Mouse (Mus musculus) inflammation-experienced regulatory T-cells, adult 6 months (primary cell): ENCODE measurements at regions not wholly inside any gene's neighbourhood (a gene's known extent, or its start where the extent isn't known, plus 50 kb on each side); places are given as distances from the start of the nearest gene placed in this dataset.

Experiments
- ATAC-seq: one replicate; pipeline ENCODE4 v1.8.0; 2017

DNA sequence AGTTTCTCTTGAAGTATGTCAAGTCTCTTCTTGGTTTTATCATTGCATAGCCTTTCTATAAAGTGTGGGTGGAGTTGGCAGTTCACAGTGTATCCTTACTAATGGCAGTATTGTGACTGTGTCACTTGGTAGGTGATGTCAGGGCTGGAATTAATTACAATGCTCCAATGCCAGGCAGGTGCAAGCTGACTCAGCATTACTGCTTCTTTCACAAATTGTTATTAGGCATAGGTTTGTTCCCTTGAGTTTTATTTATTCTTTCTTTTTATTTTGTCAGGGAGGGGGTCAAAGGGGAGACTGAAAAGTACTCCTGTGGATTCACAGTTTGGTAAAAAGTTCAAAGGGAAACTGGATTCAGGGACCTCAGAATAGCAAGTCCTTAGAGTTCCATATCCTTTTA lies 119.6 kb upstream of the Rbms1 start:
- no peak for ATAC-seq

DNA sequence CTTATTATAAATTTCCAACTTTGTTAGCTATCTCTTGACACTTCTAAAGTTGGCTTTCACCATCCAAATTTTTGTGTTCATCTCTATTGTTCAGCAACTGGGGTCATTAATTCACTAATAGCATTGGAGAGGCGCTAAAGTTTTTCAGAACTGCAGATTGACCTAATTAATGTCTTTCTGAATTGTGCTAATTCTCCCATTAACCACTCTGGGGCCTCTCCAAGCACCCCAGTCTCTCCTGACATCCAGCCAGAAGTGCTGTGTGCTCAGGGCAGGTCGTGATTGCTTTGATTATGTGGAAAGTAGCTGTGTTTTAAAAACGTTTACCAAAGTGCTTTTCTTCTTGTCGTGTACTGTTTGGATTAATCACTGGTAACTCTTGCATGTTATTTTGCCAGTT lies 117.0 kb upstream of the Rbms1 start:
- ATAC-seq = no peak

DNA sequence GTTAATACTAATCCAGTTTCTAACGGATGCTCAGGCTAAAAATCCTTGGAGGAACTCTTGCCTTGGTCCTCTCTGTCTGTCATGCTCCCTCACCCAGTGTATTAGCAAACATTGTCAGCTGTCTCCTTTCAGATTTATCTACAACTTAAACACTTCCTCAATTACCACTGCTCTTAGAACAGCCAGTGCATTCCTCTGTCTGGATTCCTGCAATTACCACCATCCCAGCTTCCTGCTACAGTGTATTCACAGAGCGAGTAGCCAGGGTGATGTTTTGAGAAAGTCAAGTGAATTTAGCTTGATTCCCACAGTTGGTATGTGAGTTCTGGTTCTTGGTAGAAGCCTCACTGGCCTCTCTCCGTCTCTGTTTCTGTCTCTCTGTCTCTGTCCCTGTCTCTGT lies 108.0 kb upstream of the Rbms1 start:
- no peak for ATAC-seq

DNA sequence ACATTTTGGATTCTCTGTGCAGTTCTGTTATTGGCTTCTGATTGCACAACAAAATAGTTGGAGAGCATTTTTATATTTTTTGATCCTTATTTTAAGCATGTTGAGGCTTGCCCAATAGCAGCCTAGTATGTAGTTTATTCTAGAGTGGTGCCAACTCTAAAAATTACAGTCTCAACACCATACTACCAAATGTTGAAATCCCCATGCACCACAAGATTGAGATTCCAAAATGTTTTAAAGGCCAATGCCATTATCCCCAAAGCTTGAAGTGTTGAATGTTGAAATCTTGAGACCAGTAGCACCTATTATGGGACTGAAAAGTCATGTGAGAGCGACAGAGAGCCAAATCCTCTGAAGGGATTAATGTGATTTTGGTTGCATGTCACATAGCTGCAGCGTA lies 104.9 kb upstream of the Rbms1 start:
- no peak for ATAC-seq

DNA sequence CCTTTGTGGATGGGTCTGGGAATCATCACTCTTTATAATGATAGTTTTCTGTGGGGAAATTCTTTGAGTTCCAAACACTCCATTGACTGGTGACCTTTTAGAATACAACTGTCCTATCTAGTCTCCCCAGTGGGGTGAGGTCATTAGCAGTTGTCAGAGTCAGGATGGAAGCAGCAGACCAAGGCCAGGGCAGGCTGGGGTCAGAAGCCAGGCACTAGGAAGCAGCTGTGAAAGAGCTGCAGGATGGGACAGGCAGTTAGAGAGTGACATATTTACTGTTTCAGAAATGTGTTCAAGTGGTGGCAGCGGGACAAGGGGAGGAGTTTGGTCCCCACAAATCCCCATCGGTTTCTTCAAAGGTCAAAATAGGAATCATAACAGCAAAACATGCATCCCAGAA lies 99.1 kb upstream of the Rbms1 start:
- no peak for ATAC-seq

DNA sequence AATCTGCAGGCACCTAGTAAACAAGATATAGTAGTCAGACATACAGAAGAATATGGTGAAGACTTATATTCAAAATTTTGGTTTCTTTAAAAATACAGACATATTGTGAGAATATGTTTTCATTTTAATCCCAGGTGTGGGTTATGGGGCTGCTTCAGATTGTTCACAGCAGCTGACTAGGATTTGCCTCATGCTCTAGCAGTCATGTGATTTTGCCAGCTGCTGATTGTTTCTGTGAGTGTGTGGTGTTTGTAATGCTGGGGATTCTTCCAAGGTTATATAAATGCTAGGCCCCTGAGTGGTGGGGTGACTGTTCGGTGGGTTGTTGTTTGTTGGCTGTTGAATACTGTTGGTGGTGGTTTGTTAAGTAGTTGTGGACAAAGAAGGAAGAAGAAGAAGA lies 97.9 kb upstream of the Rbms1 start:
- ATAC-seq = no peak

DNA sequence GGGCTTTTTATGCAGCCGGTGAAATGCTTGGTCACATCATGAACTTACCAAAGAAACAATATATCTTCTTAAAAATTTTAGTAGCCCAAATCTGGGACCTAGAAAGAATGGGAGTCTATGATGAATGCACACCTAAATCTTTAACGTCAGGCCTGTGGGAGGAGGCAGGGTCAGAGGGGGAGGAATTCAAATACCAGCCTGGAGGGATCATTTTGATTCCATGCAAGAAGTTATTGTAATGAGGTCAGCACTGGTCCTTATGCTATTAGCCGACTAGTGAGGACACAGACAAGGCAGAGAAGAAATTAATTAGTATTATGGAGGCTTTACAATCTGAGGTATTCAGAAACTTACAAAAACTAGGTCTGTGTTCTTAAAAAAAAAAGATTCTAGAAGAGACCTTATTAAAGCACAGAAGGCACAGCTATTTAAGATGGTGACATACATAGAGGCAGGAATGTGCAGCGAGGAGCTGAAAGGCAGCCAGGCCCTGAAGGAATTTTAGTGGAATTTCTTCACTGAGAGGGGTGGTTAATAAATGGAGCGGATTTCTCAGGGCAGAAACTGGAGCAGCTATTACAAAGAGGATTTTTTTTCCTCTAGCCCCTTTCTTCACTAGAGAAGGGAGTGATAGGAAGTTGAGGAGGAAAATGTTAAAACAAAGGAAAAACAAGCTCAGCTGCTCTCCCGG lies 95.7 kb upstream of the Rbms1 start:
- no peak for ATAC-seq

DNA sequence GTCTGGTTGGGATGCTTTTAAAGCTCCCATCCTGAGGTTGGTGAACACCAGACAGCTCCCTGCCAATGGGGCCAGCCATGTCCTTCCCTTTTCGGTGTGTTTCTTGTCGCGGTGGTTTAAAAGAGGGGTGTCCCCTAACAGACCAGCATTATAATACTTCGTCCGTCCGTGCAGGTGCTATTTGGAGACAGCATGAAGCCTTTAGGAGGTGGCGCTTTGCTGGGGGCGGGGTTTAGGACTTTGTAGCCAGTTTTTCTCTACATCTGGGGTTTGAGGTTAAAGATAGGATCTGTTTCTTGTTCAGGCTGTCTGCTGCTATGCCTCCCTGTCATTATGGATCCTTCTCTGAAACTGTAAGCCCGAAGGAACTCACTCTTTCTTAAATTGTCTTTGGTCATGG lies 89.3 kb upstream of the Rbms1 start:
- peak; percentile 54 for ATAC-seq

DNA sequence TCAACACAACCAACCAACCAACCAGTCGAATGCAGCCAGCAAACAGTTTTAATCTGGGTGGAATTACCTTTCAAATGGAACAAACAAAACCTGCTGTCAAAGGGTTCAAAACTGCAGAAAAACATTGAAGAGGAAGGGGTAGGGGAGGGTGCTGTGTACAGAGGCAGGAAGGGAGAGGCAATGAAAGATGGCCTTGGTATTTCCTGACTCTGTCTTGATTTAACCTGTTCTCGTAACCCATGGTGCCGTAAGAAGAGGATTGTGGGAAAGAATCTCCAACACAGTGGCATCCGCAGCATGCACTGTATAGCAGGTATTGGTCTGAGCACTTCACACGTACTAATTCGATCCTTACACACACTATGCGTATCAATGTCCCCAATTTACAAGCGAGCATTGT lies 88.8 kb upstream of the Rbms1 start:
- peak; percentile 60 for ATAC-seq

DNA sequence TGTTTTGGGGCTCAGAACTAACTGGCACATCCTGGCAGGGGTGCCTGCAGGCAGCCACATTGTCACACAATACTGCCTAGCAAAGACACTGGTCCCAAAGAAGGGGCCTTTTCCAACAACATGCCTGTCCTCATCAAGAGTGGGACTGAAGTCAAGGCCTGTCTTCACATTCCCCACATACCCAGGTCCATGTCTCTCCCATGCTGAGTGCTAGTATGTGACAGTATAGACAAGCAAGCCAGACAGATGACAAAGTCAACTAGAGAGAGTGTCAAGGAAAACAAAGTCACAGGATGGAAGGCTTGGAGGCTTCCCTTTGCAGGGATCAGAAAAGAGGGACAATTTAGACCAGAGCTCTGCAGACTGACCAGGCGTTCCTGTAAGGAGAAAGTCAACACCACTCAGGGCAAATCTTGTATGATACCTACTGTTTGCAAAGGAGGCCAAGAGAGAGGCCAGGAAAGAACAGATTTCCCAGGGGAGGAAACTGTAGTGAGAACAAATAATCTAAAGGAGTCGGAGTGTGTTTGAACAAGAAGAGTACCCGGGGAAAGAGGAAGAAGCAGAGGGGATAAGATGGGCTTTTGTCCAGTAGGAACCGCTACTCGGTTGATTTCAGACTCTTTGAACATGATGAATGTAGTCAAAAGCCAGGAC lies 83.2 kb upstream of the Rbms1 start:
- ATAC-seq = no peak

DNA sequence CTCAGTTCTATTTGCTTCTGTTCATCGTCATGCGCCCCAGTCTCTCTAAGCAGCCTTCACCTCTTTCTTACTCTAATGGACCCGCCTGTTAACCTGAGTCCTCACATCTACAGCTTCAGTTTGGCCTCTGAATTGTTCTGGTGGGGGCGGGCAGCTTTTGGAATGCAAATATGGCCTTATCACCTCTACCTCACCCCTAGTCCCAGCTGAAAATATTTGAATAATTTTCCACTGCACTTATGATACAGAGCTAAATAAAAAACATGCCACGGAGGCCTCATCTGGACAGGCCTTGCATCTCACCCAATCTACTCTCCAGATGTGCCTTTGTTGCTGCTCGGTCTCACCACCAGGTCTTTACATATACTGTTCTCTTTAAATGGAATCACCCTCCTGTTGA lies 82.5 kb upstream of the Rbms1 start:
- ATAC-seq = no peak

DNA sequence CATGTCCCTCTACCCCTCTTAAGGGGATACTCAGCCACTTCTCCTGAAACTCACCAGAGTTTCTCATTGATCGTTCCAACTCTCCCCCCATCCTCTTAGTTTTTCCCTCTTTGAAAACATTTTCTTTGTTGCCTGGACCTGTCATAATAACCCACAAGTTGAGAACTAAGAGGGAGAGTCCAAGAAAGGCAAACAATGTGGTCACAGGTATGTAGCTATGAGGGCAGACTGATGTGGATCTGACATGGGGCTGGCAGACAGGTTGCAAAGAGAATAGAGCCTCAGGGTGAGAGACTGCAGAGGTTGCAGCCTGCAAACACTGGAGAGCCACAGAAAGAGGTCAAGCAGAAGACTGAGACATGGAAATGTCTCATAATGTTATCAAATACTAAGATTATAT lies 69.9 kb upstream of the Rbms1 start:
- no peak for ATAC-seq

DNA sequence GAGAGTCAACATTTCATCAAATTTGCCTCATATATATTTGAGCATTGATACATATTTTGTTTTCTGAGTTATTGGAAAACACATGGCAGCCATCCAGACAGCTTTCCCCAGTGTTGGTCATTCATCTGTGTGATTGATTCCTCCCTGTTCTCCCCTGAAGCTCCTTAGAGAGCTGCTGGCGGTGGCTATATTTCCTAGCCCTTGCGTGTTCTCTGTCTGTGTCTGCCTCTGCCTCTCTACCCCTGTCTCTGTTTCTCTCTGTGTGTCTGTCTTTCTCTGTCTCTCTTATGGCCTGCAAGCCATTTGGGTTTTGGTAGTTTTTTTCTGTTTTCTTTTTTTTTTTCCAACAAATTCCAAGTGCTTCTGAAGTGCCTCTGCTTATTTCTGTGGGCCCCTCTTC lies 66.7 kb upstream of the Rbms1 start:
- no peak for ATAC-seq

DNA sequence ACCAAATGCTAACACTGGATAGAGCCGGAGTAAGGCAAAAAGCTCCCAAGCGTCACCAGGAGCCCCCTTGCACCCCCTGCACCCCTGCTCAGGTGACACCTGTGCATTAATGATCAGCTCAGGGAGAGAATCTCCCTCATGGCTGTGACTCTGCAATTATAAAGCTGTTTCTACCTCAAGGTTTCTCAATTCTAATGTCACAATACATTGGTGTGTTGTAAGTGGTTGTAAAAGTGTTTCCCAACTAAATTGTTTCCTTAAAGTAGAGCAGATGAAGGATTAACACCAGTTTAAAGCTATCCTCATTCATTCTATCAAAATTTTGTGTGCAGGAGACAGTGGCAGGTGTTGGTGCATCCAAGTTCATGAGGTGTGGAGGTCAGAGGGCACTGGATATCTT lies 65.6 kb upstream of the Rbms1 start:
- no peak for ATAC-seq

DNA sequence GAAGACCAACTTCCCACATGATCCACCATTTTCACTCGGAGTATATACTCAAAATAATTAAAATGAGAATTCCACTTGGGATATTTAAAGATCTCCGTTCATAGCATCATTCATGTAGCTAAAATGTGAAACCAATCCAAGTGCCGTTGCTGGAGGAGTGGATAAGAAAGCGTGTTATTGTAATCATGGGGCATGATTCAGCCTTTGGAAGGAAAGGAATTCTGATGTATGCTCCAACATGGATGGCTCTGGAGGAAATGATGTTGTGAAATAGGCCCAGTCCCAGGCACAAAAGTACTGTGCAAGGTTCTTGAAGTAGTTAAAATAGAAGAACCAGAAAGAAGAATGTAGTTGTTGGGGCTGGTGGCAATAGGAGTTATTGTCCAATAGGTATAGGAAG lies 64.7 kb upstream of the Rbms1 start:
- no peak for ATAC-seq

DNA sequence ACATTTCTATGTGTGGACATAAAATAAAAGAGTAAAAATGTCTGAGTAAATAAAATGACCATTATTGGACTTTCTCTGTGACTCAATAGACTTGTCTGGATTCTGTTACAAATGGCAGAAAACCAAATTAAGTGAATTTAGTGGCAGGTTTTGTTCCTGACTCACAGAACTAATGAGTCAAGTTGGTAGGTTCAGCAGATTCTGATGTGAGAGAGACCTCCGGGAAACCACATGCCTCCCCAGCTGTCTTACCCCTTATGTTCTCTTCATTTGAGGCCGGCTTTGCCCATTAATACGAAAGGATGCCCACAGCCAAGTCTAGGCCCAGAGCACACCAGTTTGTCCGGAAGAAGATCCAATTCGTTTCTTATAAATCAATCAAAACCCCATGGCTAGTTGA lies 59.4 kb upstream of the Rbms1 start:
- no peak for ATAC-seq

DNA sequence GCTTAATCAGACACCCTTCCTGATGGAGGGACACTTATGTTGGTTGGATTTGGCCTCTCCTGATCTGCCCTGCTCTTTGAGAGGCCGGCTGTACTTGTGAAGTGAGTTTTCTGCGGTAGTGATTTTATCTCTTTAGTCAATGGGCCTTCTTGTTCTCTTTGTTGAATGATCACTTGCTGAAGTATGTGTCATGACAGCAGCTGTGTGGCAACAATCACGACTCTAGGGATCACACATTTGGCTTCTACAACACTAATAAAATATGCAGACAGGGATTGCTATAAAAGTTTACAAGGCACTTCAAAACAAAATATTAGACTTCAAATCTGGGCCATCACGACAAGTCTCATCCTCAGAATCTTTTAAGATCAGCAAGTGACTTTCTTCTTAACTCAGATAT lies 57.8 kb upstream of the Rbms1 start:
- no peak for ATAC-seq

DNA sequence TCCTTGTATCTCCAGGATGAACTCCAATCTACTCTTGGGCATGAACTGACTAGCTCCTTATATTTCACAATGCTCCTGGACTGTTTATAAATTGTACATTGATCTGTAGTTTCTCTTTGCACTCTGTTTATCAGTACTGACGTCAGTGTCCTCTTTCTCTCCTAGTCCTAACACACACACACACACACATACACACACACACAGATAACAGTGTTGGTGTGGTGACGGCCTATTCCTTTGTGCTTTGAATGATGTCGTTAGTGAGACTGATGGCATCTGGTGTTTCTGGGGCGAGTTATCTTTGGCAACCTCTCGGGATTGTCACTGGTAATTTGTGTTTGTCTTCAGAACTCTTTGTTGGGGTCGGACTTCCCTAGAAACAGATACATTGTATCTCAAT lies 50.0 kb upstream of the Rbms1 start:
- no peak for ATAC-seq
